Mouse (Mus musculus) G1E (cell line): ENCODE measurements around the gene Rora. TPM values are rescaled to one million over a fixed set of nuclear protein-coding genes. Genes with fewer than 3 reads are reported as not detected.

Experiments
- ATAC-seq: 2 replicates; pipeline ENCODE4 v1.8.0; 2016; ENCODE audit warnings: mild to moderate bottlenecking; ENCODE audit not compliant: insufficient number of reproducible peaks, poor library complexity, low FRiP score, severe bottlenecking; ENCODE audit errors: extremely low read depth
- DNase-seq: peaks from one replicate; pipeline ENCODE4 v3.0.0; 2012; ENCODE audit warnings: low spot score
- H3K27me3 ChIP-seq: 2 replicates; pipeline ENCODE4 v1.6.1; 2012; ENCODE audit warnings: mild to moderate bottlenecking, low read length, inconsistent platforms; ENCODE audit not compliant: insufficient read depth
- H3K36me3 ChIP-seq: replicated peaks from 2 replicates; pipeline ENCODE3; 2012; ENCODE audit warnings: mild to moderate bottlenecking, inconsistent platforms
- H3K4me1 ChIP-seq: 2 replicates; pipeline ENCODE4 v1.6.1; 2012; ENCODE audit warnings: low read depth, low read length, inconsistent platforms, mixed read lengths; ENCODE audit not compliant: insufficient read depth
- H3K4me3 ChIP-seq: 2 replicates; pipeline ENCODE4 v1.5.1; 2012; ENCODE audit warnings: low read depth, mild to moderate bottlenecking, inconsistent platforms, low read length, moderate library complexity, mixed read lengths
- H3K9me3 ChIP-seq: replicated peaks from 2 replicates; pipeline ENCODE4 v1.6.1; 2012; ENCODE audit warnings: inconsistent platforms
- CTCF ChIP-seq: IDR thresholded peaks from 2 replicates; pipeline ENCODE4 v1.5.1; 2012; ENCODE audit warnings: low read depth, low read length, inconsistent platforms, mixed read lengths
- GATA1 ChIP-seq: IDR thresholded peaks from 2 replicates; pipeline ENCODE4 v1.6.1; 2012; ENCODE audit warnings: borderline replicate concordance, low read length, inconsistent platforms, mixed read lengths
- GATA2 ChIP-seq: IDR thresholded peaks from 2 replicates; pipeline ENCODE4 v1.6.1; 2012; ENCODE audit warnings: low read depth, low read length, inconsistent platforms, borderline replicate concordance
- POLR2AphosphoS5 ChIP-seq: IDR thresholded peaks from 2 replicates; pipeline ENCODE4 v1.6.1; 2012; ENCODE audit warnings: low read depth, low read length, inconsistent platforms; ENCODE audit not compliant: insufficient replicate concordance
- TAL1 ChIP-seq: conservative IDR thresholded peaks from 2 replicates; pipeline ENCODE4 v1.6.1; 2012; ENCODE audit warnings: low read depth, low read length, inconsistent platforms, mixed read lengths
- polyA plus RNA-seq: library from polyadenylated mRNA; stranded (reverse); fragments of >175 nt; gene quantifications from 2 replicates; pipeline ENCODE4 v1.2.3, GENCODE M21; 2012
- total RNA-seq, 2 experiments: library from RNA; stranded (forward) in 1 of 2; stranded (reverse) in 1 of 2; fragments of 200-1000 nt in 1 of 2; fragments of >200 nt in 1 of 2; fragmentation: Nextera tagmentation in 1 of 2; gene quantifications; 2 replicates each; pipeline ENCODE4 v1.2.3; 2014 to 2017

Gene Rora
- total and polyA plus RNA-seq, 3 experiments: 0.11 TPM; not detected in 2

DNA sequence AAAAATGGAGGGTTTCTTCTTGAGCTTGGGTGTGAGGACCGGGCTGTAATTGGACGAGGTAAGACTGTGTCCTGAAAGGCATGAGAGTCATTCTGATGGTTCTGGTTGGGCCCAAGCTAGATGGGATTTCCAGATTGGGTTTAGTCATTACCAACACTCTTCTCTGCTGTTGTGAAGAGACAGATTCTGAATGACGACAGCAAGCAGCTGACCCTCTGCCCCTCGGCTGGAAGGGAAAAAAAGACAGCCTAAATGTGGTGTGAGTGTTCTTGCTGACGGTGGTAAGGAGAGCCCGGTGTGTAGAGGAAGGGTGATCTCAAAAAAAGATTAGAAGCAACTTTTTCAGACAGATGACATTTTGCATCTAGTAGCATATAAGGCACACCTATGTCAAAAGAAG lies 686.2 kb downstream of the Rora start:
- no peak for ATAC-seq
- no peaks in the 10 kb centered on the region for H3K9me3 ChIP-seq
- no peaks in the 10 kb centered on the region; the same call in 1 of the 2 replicates for H3K27me3 ChIP-seq
- no peaks in the 10 kb centered on the region for H3K36me3 ChIP-seq
- no peak for TF ChIP-seq TAL1
- TF ChIP-seq POLR2AphosphoS5: no peak
- no peak for TF ChIP-seq GATA1
- no peak for TF ChIP-seq GATA2
- no peak for TF ChIP-seq CTCF
- H3K4me1 ChIP-seq: no peaks in the 10 kb centered on the region
- no peak for DNase-seq
- no peak overlapping the region for H3K4me3 ChIP-seq

DNA sequence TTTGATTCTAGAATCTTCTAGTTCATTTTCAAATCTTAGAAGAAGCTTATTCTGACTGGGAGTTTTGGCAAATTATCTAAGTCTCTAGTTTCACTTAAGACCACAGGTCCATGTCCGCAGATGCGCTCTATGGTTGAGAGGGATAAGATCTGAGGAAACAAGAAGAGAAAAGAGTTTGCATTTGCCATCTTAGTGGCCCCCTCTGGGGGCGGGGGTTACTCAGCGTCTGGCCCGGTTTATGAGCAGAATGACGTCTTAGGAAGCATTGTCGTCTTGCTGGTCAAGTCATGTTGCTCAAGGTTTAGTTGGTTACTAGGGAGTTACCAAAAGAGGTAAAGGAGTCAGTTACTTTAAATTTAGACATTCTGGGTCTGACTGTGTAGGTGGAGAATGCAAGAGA lies 686.8 kb downstream of the Rora start:
- no peaks in the 10 kb centered on the region; the same call in 1 of the 2 replicates for H3K27me3 ChIP-seq
- H3K36me3 ChIP-seq: no peaks in the 10 kb centered on the region
- no peak overlapping the region for H3K4me3 ChIP-seq
- ATAC-seq (no peak), DNase-seq (no peak)
- TF ChIP-seq GATA1 (no peak), CTCF (no peak)
- H3K9me3 ChIP-seq: no peaks in the 10 kb centered on the region
- no peaks in the 10 kb centered on the region for H3K4me1 ChIP-seq

DNA sequence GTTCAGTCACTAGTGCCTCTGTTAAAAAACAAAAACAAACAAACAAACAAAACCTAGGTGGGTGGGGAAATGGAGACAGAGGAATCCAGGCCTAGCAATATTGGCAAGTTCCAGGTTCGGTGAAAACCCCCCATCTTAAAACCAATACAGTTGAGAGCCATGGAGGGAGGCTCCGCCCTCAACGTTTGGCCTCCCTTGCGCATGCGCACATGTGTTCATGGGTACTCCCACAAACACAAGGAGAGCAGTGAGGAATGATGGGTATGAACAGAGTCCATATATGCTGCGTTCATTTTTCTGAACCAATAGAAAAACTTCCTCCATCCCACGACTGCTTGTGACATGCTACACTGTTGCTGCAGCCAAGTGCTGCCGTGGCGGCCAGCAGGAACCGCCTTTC lies 690.3 kb downstream of the Rora start:
- Histone ChIP-seq H3K36me3 (no peaks in the 10 kb centered on the region), H3K4me3 (no peak overlapping the region), H3K27me3 (no peaks in the 10 kb centered on the region), H3K9me3 (no peaks in the 10 kb centered on the region), H3K4me1 (no peaks in the 10 kb centered on the region)
- no peak for DNase-seq
- TF ChIP-seq TAL1 (no peak), CTCF (no peak), POLR2AphosphoS5 (no peak), GATA2 (no peak)
- no peak for ATAC-seq

DNA sequence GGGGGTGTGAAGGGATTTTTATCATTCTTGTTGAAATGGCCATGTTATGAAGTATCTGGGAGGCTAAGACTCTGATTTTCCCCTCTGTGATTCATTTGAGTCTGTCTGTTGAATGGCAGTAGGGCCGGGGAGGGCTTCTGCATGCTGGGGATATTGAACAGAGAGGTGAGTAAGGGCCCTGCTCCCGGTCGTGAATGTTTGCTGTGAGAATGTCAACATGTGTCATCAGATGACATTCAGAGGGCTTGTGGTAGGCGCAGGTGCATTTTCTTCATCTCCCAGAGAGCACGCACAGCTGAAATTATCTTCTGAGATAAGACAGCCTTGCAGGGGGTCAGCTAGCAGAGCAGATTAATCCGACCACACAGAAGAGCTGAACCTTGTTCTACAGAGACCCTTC lies 692.0 kb downstream of the Rora start:
- no peaks in the 10 kb centered on the region for H3K4me1 ChIP-seq
- TF ChIP-seq CTCF (no peak), GATA1 (no peak), POLR2AphosphoS5 (no peak), TAL1 (no peak), GATA2 (no peak)
- ATAC-seq (no peak), DNase-seq (no peak)
- no peak overlapping the region for H3K4me3 ChIP-seq
- H3K27me3 ChIP-seq: no peaks in the 10 kb centered on the region; the same call in 1 of the 2 replicates
- no peaks in the 10 kb centered on the region for H3K36me3 ChIP-seq
- no peaks in the 10 kb centered on the region for H3K9me3 ChIP-seq

DNA sequence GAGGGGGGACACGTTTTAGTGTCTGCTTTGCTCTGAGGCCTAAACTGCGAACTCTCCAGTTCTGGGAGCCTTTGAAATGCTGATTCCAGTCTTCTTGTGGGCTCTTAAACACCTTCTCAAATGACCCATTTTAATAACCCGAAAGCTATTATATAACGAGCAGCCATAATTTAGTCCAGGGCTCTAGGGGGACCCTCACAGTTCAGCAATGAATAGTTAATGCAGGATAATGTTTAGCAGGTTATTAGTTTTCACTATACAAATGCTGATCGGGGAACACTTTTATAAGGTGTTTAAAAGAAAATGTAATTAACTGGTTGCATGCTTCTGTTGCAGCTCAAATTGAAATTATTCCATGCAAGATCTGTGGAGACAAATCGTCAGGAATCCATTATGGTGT lies 694.2 kb downstream of the Rora start:
- no peak for ATAC-seq
- Histone ChIP-seq H3K36me3 (no peaks in the 10 kb centered on the region), H3K9me3 (no peaks in the 10 kb centered on the region), H3K4me3 (no peak overlapping the region), H3K4me1 (no peaks in the 10 kb centered on the region), H3K27me3 (peaks cover 3% of the 10 kb centered on the region)
- no peak for TF ChIP-seq GATA2
- no peak for TF ChIP-seq GATA1
- no peak for TF ChIP-seq CTCF
- TF ChIP-seq TAL1: no peak
- no peak for TF ChIP-seq POLR2AphosphoS5
- no peak for DNase-seq

DNA sequence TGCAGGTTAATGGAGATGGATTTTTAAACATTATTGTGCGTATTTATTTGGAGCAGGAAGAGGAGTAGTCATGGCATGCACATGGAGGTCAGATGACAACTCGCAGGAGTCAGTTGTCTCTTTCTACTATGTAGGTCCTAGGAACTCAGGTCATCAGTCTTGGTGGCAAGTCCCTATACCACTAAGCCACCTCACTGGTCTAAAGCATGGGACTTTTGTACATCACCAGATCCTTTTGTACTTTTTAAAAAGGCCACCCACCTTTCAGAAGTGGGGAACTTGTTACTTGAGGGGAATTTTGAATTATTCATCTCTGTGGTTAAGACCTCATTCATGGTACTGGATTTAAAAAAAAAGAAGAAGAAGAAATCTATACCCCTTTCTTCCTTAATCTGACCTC lies 696.0 kb downstream of the Rora start:
- H3K36me3 ChIP-seq: no peaks in the 10 kb centered on the region
- TF ChIP-seq POLR2AphosphoS5 (no peak), TAL1 (no peak), CTCF (no peak), GATA2 (no peak)
- no peaks in the 10 kb centered on the region for H3K9me3 ChIP-seq
- no peaks in the 10 kb centered on the region for H3K4me1 ChIP-seq
- H3K27me3 ChIP-seq: peaks cover 6% of the 10 kb centered on the region
- no peak for ATAC-seq
- H3K4me3 ChIP-seq: no peak overlapping the region
- no peak for DNase-seq

DNA sequence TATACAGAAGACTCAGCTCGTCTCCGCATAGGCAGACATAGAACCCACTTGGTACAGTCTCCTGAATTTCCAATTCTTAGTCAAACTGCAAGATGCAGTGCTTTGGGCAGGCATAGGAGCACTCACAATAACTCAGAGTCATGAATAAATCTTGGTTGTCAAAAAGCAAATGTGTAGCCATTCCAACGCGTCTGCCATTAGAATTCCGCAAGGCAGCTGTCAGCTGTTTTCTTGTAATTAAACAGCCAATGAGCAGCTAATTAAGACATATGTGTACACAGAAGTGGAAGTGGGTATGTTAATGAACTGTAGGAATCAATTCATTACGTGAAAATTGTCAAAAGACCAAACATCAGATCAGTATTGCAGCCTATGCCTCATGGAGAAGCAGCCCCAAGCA lies 700.6 kb downstream of the Rora start:
- DNase-seq (no peak), ATAC-seq (no peak)
- Histone ChIP-seq H3K4me1 (0 out of 2 replicates have a peak, but pooled peaks cover 2% of the 10 kb centered on the region), H3K36me3 (no peaks in the 10 kb centered on the region), H3K9me3 (no peaks in the 10 kb centered on the region), H3K4me3 (no peak overlapping the region), H3K27me3 (peaks cover 13% of the 10 kb centered on the region)
- no peak for TF ChIP-seq GATA1
